Mouse (Mus musculus) adrenal gland, postnatal 36 days (tissue): Measurements from ENCODE around the gene Acbd4. TPM values are rescaled to one million over a fixed set of nuclear protein-coding genes. Genes with fewer than 3 reads are reported as not detected.

ENCODE experiments used
- DNase-seq, 2 experiments: peaks; one replicate each; pipeline ENCODE4 v3.0.0; 2021; ENCODE audit warnings: mixed read lengths in 1 of 2
- total RNA-seq, 2 experiments: library from RNA; stranded (reverse); gene quantifications; 2 replicates each; pipeline ENCODE4 v1.2.3; 2021

Gene Acbd4
- total RNA-seq, 2 experiments from 2014 or later, result 118 to 127 TPM

GRCm38 (mm10) chr11:103141101-103141943, 39.8 kb downstream of the Acbd4 start:
- peak; percentile 43 to 68 for DNase-seq

- DNase-seq, result peak; percentile 50 to 54
Measured at GRCm38 (mm10) chr11:103141944-103142255, 40.4 kb downstream of the Acbd4 start.

GRCm38 (mm10) chr11:103142441-103143182, 41.1 kb downstream of the Acbd4 start:
- peak; percentile 81 to 87 for DNase-seq

DNA sequence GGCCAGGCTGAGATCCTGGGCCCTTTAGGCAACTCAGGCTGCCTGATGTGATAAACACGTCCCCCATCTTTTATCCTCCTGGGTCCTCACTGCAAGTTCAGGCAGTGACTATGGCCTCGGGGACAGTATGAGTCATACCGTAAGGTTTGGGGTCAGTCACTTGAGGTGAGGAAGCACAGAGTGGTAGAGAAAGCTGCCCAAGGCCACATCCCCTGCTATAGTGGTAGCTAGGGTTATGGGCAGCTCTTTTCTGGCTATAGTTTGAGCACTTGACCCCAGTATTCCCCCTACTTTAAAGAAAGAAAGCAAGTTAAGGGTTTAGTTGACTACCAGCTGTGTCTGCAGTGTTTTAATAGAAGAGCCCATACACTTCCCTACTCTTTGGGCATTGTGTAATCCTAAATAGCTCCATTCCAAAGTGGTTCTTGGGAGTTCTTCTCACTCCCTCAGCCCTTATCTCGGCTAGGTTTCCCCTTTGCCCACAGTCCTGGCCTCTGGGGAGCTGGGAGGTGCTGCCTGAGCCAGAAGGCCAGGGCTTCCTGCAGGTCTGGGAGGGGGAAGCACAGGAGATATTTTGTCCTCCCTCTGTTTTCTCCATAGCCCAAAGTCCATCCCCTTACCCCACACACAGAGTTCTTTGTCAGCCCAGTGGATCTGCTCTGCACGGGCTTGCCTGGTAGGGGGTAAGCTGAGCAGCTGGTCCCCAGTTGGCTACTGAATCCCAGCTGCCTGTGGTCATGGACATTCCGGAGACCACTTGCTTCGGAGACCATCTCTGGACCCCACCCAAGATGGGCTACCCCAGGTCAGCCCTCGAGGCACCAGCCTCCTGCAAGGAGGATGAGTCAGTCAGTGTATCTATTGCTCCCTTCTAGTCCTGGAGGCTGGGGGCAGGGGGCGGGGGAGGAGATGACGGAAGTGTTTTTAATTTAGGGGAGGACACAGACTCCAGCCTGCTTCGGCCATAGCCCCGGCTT, 43.1 kb downstream of the Acbd4 start:
- peak in 1 of 2 experiments; percentile 38 for DNase-seq

DNA sequence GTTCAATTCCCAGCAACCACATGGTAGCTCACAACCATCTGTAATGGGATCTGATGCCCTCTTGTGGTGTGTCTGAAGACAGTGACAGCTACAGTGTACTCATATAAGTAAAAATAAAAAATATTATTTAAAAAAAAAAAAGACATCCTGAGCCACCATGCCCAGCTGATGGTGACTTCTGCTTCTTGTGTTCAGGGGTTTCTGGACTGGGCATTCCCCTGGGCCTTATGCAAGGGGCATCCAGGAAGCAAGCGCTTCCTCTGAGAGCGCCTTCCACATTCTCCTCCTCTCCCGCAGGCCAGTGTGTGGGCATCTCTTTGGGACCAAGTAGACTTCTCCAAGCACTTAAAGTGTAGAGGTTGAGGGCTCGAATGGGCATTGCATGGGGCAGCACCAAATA, 44.9 kb downstream of the Acbd4 start:
- DNase-seq, result no peak

DNA sequence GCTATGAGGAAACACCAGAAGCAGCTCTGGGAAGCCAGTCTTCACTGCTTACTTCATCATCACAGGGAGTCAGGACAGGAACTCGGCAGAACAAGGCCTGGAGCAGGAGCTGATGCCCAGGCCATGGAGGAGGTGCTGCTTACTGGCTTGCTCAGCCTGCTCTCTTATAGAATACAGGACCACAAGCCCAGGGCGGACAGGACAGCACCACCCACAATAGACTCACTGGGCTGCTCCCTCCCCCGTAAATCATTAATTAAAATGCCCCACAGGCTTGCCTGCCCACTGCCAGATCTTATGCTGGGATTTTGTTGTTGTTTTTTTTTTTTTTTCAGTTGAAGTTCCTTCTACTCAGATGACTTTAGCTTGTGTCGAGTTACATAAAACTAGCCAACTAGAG, 46.3 kb downstream of the Acbd4 start:
- DNase-seq, result no peak

DNA sequence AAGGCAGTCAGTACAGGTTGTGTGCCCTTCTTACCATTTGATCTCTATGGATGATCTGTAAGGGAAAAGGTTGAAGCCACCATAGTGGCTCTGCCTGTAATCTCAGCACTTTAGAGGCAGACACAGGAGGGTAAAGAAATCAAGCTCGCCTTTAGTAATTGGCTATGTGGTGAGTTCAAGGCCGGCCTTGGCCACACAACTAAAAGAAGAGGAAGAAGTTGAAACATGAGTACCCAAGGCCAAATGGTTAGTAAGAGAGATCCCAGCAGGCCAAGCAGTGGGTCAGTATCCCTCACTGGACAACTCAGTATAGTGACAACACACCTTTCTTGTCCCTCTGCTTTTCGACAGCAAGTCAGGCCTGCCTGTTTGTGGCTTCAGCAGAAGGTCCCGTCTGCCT, 48.3 kb downstream of the Acbd4 start:
- DNase-seq, result peak in 1 of 2 experiments; percentile 63

DNA sequence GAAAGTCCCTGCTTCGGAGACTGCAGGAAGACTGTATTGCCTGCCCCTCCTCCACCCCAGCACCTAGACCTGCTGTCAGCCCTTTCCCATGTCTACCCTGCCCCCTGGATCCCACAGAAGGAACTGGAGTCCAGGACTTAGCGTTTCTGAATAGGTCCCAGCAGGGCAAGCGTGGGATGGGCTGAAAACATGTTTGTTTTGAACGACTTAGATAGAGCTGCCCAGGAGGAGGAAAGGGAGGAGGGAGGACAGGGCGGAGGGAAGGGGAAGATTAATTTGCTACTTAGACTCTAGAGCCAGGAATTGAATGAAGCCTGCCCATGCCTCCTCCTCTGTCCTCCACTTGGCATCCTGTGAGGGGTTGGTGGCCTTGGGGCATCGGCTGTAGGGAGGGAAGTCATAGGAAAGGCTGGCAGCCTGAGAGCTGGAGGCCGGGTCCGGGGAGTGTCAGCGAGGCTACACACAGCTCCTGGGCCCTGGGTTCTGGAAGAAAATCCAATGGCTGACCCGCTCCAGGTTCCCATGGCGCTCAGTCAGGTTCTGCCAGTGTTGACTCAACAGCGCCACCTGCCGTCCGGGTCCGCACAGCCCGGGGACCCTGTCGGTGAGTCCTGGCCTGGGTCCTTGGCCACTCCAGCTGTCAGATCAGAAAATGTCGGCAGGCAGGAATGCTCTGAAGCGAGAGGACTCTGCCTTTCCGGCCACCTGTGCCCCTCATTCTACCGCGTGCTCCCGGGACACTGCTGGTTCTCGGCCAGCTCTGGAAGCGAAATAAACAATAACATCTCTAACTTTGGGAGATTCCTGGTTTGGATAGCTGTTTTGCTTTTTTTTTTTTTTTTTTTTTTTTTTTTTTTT, 57.4 kb downstream of the Acbd4 start:
- peak; percentile 99 for DNase-seq

DNA sequence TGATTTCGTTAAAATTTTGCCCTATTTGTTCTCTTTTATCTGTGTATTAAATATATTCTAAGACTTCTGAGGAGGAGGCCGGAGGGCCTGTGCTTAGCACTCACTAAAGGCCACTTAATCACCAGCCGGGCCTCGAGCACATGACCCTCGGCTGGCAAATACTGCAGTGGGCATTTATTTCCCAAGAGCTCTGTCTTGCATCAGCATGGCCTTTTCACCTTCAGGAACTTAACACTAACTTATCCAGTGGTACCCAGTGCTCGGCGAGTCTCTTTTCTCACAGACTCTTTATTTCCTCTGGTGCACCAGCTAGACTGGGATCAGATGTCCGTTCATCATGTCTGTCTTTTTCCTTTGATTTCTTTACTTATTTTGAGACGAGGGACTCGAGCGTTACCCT, 59.3 kb downstream of the Acbd4 start:
- no peak for DNase-seq

DNA sequence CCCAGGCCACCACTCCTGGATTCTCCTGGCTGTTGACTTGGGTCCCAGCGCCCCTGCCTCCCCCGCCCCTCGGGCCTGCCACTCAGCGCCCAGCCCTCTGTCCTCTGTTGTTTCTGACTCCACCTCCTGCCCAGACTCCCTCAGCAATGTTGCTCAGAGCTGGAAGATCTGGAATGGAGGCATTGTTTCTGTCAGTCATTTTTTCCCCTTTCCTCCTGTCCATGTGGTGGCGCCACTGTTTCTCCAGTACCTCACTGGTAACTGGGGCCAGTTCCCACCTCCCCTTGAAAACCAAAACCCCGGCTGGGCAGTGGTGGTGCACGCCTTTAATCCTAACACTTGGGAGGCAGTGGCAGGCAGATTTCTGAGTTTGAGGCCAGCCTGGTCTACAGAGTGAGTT, 60.0 kb downstream of the Acbd4 start:
- no peak for DNase-seq

Other genes with a start within 250 kb of the Acbd4 start
- gene Eftud2, start 220.7 kb upstream of the Acbd4 start, total RNA-seq, result 10 to 100 TPM; 79.9 to 87.2 TPM
- under 1 TPM; 0.30 to 0.76 TPM for gene Ccdc103, start 220.5 kb upstream of the Acbd4 start, total RNA-seq
- gene Fam187a, start 216.5 kb upstream of the Acbd4 start, total RNA-seq, result not detected
- under 1 TPM; 0.10 to 0.66 TPM for gene Gfap, start 200.8 kb upstream of the Acbd4 start, total RNA-seq
- 1 to 10 TPM; 1.8 to 2.1 TPM for gene Kif18b, start 176.6 kb upstream of the Acbd4 start, total RNA-seq
- 10 to 100 TPM; 32.8 to 40.4 TPM for gene C1ql1, start 155.0 kb upstream of the Acbd4 start, total RNA-seq
- 100 to 1,000 TPM; 100 to 114 TPM for gene Nmt1, start 73.5 kb upstream of the Acbd4 start, total RNA-seq
- 10 to 100 TPM; 65.4 to 66.8 TPM for gene Dcakd, start 73.3 kb upstream of the Acbd4 start, total RNA-seq
- gene Plcd3, start within 50 bp of the Acbd4 start, total RNA-seq, result 10 to 100 TPM; 10.1 to 11.1 TPM
- 10 to 100 TPM; 68.8 to 72.2 TPM for gene Hexim1, start 14.5 kb downstream of the Acbd4 start, total RNA-seq
- 1 to 10 TPM; 3.5 to 5.9 TPM for gene Hexim2, start 30.7 kb downstream of the Acbd4 start, total RNA-seq
- gene Fmnl1, start 69.4 kb downstream of the Acbd4 start, total RNA-seq, result 10 to 100 TPM; 16.4 to 17.3 TPM
- not detected for gene 1700023F06Rik, start 106.9 kb downstream of the Acbd4 start, total RNA-seq
- gene Spata32, start 116.8 kb downstream of the Acbd4 start, total RNA-seq, result not detected
- 1 to 10 TPM; 4.7 to 7.7 TPM for gene Map3k14, start 165.8 kb downstream of the Acbd4 start, total RNA-seq